Mouse (Mus musculus) B cell, adult 2 months (primary cell): ENCODE results near the gene Serp1.
A peak's percentile ranks its signal among the peaks of the same experiment; 100 is the strongest.

Source experiments
- DNase-seq, 2 experiments: peaks; one replicate each; pipeline ENCODE4 v3.0.0; 2022

The Serp1 gene

GRCm38 (mm10) chr3:58525652-58526407 lies at the start of gene Serp1, which contains the start of gene Eif2a:
Gene Serp1, minus strand, starts transcription at chr3:58525892.
Gene Eif2a, plus strand, starts transcription at chr3:58525821.
- peak; percentile 97 for DNase-seq

DNA sequence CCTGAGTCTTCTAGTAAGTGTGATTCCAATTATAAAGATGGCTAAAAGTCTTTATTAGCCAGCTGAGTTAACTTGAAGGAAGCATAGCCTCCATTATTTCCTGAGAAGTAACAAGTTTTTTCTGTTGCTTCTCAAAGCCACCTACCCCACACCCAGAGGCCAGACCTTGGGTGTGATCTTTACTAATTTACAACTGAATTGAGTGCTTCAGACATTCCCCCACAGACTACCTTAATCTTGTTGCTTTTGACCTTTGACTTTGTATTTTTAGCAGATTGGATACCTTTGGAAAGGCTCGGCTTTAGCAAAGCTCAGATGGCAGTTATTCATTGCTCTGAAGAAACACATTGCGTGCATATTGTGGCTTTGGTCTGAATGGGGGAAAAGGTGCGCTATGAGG lies 45.1 kb upstream of the Serp1 start:
- no peak for DNase-seq

GRCm38 (mm10) chr3:58561437-58561836 lies 35.7 kb upstream of the Serp1 start:
- DNase-seq = no peak

DNA sequence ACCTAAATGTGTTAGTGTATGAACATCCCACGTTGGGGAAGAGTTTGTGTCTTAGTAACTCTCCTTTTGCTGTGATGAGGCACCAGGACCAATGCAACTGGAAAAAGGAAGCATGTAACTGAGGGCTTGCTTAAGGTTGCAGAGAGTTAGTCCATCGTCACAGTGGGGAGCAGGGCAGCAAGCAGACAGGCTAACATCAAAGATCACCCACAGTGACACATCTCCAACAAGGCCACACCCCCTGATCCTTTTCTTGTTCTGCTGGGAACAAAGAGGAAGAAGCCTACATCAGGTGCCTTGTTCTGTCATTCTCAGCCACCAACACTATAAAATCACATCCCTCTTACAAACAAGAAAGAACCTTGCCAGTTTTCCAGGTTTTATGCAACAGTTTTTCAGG lies 34.2 kb upstream of the Serp1 start:
- DNase-seq = no peak

GRCm38 (mm10) chr3:58556649-58557048 lies 31.0 kb upstream of the Serp1 start:
- no peak for DNase-seq

- no peak for DNase-seq
Measured at GRCm38 (mm10) chr3:58552001-58552811, 26.5 kb upstream of the Serp1 start.

DNA sequence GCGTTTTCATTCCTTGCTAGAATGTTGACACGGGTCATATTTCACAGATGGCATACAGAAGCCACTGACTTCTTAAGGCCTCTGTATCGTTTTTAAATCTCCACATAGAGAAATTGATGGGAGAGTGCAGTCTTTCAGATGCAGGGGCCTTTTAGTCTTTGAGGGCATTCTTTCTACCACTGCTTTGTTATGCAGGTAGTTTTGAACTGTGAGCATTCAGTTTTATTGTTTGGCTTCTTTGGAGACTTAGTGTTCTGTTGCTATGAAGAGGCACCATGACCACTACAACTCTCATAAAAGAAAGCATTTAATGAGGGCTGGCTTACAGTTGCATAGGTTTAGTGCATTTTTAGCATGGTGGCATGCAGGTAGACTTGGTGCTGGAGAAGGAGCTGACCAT lies 10.9 kb upstream of the Serp1 start:
- DNase-seq = no peak

- DNase-seq = peak in 1 of 2 experiments; percentile 24
Measured at GRCm38 (mm10) chr3:58526408-58526737, 681 bp upstream of the Serp1 start.

DNA sequence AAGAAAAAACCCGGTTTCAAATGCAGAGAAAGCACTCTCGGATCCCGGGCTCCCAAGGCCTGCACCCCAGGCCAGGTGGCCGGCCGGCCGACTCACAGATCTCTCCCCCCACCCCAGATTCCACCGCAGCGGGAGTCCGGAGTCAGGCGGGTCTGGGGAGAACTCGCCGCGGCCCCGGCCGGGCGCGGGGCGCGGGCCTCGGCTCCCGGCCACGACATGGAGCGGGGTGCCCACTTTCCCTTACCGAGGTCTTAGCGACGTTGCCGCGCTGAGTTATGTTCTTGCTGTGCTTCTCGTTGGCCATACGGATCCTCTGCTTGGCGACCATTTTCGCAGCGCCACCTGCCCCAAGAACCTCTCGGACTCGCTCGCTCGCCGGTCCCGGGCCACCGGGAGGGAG lies 526 bp downstream of the Serp1 start:
- DNase-seq = no peak

DNA sequence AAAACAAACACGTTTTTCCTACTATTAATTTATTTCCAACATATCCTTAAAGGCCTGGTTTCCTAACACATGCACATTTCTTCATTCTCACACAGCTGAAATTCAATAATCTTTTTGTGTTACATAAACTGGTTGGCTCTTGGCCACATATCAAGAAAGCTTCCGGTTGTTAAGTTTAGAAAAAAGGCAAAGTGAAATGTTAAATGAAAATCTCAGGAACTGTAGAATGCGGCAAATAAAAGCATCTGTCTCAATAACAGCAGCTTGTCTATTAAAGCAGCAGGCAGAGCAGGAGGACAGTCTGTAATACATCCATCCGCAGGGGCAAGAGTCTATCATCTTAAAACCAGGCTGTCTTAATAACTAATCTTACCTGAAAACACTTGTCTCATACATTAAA lies 1.4 kb downstream of the Serp1 start:
- no peak for DNase-seq

DNA sequence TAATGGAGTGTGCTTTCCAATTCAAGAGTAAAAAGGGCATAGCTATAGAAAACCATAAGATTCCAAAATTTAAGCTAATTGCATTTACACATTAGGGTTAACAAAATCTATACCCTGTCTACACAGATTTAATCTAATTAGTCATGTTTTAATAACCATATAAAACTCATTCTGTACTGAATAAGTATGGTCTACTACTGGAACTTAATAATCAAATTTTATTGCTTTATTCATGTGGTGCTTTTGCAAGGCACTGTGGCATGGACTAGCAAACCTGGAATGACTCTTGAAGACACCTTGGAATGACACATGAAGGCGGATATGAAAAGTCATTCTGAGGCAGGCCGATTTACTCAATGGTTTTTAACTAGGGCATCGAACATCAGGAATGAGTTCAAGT lies 2.3 kb downstream of the Serp1 start:
- no peak for DNase-seq

DNA sequence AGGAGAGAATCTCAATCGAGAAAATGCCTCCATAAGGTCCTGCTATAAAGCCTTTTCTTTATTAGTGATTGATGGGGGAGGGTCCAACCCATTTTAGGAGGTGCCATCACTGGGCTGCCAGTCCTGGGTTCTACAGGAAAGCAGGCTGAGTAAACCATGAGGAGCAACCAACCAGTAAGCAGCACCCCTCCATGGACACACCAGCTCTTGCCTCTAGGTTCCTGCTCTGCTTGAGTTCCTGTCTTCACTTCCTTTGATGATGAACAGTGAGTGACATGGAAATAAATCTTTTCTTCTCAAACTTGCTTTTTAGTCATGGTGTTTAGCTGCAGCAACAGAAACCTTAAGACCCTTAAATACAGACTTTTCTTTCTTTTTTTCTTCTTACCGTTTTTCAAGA lies 4.3 kb downstream of the Serp1 start:
- DNase-seq = peak in 1 of 2 experiments; percentile 32

GRCm38 (mm10) chr3:58520286-58520685 lies 5.4 kb downstream of the Serp1 start:
- peak in 1 of 2 experiments; percentile 28 for DNase-seq

DNA sequence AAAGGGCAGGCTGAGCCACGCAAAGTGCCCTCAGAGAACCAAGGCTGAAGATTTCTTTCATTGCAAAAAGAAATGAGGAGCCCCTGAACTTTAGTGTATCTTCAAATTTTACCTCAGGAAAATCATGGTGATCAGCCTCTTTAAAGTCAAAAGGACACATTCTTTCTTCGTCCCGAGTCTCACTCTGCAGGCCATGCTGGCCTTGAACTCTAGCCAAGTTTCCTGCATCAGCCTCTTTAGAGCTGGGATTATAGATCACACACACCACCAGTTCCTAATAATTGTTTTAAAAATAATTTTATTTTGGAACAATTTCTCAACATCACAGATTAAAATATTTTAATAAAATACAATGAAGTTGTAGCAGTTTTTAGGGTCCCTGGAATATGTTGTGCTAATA lies 6.2 kb downstream of the Serp1 start:
- no peak for DNase-seq

DNA sequence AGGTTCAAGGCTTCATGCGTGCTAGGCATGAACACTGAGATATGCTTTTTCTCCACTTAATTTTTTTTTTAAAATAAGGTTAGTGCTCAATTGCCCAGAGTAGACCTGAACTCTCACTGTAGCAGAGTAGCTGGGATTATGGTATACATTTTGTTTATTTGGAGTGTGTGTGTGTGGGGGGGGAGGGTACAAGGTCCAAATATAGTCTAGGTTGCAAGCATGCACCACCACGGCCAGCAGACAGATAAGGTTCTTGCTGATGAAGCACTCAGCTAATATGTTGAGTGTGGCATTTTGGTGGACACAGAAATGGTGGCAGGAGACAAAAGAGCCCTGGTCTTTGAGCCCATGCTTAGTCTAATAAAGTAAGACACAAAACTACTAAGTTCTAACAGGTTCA lies 6.7 kb downstream of the Serp1 start:
- no peak for DNase-seq

DNA sequence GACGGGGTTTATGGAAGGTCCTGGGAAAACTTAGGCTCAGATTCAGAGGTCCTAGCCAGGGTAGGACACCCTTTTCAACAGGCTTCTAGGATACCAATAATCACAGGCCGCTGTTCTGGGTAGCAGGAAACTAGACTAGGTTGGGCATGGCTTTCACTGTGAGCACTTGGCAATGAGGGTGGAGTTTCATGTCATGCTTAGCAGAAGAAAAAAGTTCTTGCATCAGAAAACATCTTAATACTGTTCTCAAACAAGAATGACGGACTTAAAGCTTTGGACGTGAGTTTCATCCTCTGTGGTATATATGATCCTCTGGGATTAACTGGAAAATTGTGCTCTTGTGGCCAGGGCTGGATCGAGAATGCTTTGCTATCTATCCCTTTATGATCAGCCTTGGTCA lies 7.9 kb downstream of the Serp1 start:
- peak in 1 of 2 experiments; percentile 72 for DNase-seq

DNA sequence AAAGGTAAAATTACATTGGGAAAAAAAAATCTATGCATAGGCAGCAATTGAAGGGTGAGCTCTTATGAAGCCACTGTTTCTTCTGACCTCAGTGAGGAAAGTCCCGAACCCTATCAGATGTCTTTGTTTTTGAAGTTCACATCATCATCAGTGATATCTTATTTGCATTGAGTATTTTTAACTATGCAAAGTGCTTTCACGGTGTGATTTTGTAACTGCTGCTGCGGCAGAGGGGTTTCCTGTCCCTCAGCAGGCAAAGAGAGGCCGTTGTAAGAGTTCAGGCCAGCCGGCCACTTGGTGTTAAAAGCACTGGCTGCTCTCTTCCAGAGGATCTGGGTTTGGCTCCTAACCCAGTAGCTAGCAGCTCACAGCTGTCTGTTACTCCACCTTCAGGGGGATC lies 8.4 kb downstream of the Serp1 start:
- DNase-seq = peak; percentile 84 to 86

GRCm38 (mm10) chr3:58516602-58516976 lies 9.1 kb downstream of the Serp1 start:
- peak; percentile 73 to 78 for DNase-seq

GRCm38 (mm10) chr3:58515947-58516601 lies 9.6 kb downstream of the Serp1 start:
- DNase-seq = no peak

DNA sequence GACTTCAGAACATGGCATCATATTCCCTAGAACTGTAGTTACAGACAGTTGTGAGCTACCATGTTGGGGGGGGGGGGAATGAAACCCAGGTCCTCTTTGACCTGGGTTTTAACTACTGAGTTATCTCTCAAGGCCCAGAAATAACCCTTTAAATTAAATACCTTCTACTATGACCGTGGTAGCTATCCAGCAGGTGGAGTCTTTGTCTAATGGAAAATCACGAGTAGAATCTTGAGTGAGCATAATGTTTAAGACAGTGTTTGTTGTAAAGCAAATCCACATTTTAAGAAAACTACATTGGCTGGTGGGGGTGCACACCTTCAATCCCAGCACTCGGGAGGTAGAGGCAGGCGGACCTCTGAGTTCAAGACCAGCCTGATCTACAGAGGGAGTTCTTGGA lies 12.2 kb downstream of the Serp1 start:
- peak in 1 of 2 experiments; percentile 50 for DNase-seq

DNA sequence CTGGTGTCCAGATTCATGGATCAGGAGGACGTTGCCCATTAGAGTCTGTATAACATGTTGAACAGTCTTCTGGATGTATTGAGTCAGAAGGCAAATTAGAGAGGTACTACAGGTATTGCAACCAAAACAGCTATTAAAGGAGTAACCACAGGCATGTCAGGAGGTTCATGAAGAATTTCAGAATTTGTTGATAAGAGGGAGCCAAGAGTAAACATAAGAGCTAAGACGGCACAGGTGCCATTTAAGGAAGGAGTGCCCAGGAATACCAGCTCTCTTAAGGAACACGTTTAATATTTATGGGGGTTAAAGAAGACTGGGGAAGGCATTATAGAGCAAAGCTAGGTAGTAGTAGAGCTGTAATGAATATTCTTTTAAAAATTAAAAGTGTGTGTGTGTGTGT lies 13.0 kb downstream of the Serp1 start:
- no peak for DNase-seq

- DNase-seq = peak in 1 of 2 experiments; percentile 40
Measured at GRCm38 (mm10) chr3:58511581-58511980, 14.1 kb downstream of the Serp1 start.

GRCm38 (mm10) chr3:58508020-58508750 lies 17.5 kb downstream of the Serp1 start:
- DNase-seq = peak in 1 of 2 experiments; percentile 44
